Mouse (Mus musculus): ENCODE results near the gene Lamtor3.

DNA sequence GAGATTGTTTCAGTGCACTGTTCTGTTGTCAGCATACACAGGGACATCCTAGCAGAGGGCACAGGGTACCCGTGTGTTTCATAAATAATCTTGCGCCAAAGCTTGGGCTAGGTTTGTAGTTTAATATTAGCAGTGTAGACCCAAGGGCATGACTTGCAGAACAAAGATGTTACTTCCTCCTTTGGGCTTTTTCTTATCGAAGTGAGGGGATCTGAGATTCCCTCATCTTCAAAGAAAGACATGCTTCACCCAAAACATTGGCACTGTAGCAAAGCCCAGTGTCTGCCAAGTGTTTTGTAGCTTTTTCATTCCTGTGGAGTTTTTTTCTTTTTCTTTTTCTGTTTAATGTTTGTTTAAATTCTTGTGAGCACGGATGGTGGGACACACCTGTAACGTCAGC is 20.6 kb upstream of the Lamtor3 start:
- TF ChIP-seq POLR2A (IDR thresholded peaks at IDR 0.05; ENCODE audit: borderline replicate concordance, low read depth, low read length), result no peak
- TF ChIP-seq CTCF (IDR thresholded peaks at IDR 0.05; ENCODE audit: low read depth, low read length), result no peak
